Mouse (Mus musculus) midbrain, postnatal 0 days (tissue): ENCODE data around the gene Stk10. TPM values are rescaled to one million over a fixed set of nuclear protein-coding genes. Genes with fewer than 3 reads are reported as not detected.
A peak's percentile ranks its signal among the peaks of the same experiment; 100 is the strongest.

ENCODE experiments used
- ATAC-seq: fragments of 200-750 bp; cut with Nextera tagmentation; 2 replicates; pipeline ENCODE4 v1.8.0; 2017; ENCODE audit warnings: moderate number of reproducible peaks, mild to moderate bottlenecking, moderate TSS enrichment, moderate library complexity; ENCODE audit not compliant: low FRiP score
- DNase-seq: peaks from one replicate; pipeline ENCODE4 v3.0.0-alpha.2; 2015; ENCODE audit warnings: low spot score
- H3K27ac ChIP-seq: fragments of 300-500 bp; sonication (generic); 2 replicates; pipeline ENCODE4 v1.5.1; 2014; ENCODE audit warnings: low read depth, mild to moderate bottlenecking, low read length, mixed read lengths
- H3K27me3 ChIP-seq: fragments of 300-500 bp; sonication (generic); 2 replicates; pipeline ENCODE4 v1.6.1; 2014; ENCODE audit warnings: low read length, control low read depth, mixed read lengths; ENCODE audit not compliant: insufficient read depth
- H3K36me3 ChIP-seq: fragments of 300-500 bp; sonication (generic); 2 replicates; pipeline ENCODE4 v1.6.1; 2014; ENCODE audit warnings: low read length, control low read depth, mixed read lengths; ENCODE audit not compliant: insufficient read depth
- H3K4me1 ChIP-seq: fragments of 300-500 bp; sonication (generic); 2 replicates; pipeline ENCODE4 v1.6.1; 2014; ENCODE audit warnings: mild to moderate bottlenecking, control low read depth, antibody characterized with exemption, low read length, mixed read lengths; ENCODE audit not compliant: insufficient read depth
- H3K4me2 ChIP-seq: fragments of 300-500 bp; sonication (generic); 2 replicates; pipeline ENCODE4 v1.6.1; 2014; ENCODE audit warnings: low read depth, mild to moderate bottlenecking, low read length, mixed read lengths; ENCODE audit not compliant: poor library complexity, severe bottlenecking
- H3K4me3 ChIP-seq: fragments of 300-500 bp; sonication (generic); 2 replicates; pipeline ENCODE4 v1.5.1; 2014; ENCODE audit warnings: low read depth, mild to moderate bottlenecking, low read length, moderate library complexity
- H3K9ac ChIP-seq: fragments of 300-500 bp; sonication (generic); replicated peaks from 2 replicates; pipeline ENCODE4 v1.6.1; 2014; ENCODE audit warnings: mild to moderate bottlenecking, low read length, moderate library complexity, mixed read lengths; ENCODE audit not compliant: poor library complexity, severe bottlenecking
- H3K9me3 ChIP-seq: fragments of 300-500 bp; sonication (generic); 2 replicates; pipeline ENCODE4 v1.6.1; 2016; ENCODE audit warnings: low read length, control low read depth
- CTCF ChIP-seq: IDR thresholded peaks from 2 replicates; pipeline ENCODE4 v1.5.1; 2016; ENCODE audit warnings: antibody characterized with exemption, mild to moderate bottlenecking
- WGBS: fragments of 180-500 bp; shearing (Covaris S2); extraction: QIAGEN DNeasy Blood & Tissue Kit; methylation state at CpG from one replicate; pipeline ENCODE4 v1.1.7; 2014; 5-methylcytosine and 5-hydroxymethylcytosine counted together
- polyA plus RNA-seq: library from polyadenylated mRNA; unstranded; fragments of >200 nt; fragmentation: Nextera tagmentation; extraction: Ambion mirVana; gene quantifications from 2 replicates; pipeline ENCODE4 v1.2.1, GENCODE M21; 2015
- total RNA-seq: library from RNA; depleted of rRNA; stranded (reverse); fragments of >200 nt; gene quantifications from 2 replicates; pipeline ENCODE4 v1.2.3, GENCODE M21; 2014

Gene Stk10
- total and polyA plus RNA-seq, 2 experiments from 2014 or later, result 0.99 to 9.4 TPM

DNA sequence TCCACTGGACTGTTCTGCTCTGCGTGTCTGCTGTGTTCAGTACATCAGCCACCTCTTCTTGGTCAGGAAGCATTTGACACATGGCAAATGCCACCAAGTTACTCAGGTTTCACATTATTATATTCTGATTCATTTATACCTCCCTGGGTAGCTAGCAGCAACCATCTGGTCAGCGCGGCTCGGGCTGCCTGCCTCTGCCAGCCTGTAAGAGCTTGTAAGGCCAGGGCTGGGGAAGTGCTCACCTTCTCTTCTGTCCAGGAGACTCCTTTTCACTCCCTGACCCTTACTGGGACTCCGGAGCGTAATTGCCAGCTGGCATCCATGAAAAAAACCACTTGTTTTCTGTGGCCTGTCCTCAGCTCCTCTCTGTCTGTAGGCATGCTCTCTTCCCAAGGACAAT lies 16.1 kb downstream of the Stk10 start:
- DNase-seq (no peak), ATAC-seq (no peak)
- no peak overlapping the region for H3K4me2 ChIP-seq
- no peak overlapping the region for H3K4me3 ChIP-seq
- H3K9me3 ChIP-seq, result no peaks in the 10 kb centered on the region
- H3K9ac ChIP-seq, result no peak overlapping the region
- H3K27me3 ChIP-seq, result no peaks in the 10 kb centered on the region
- H3K36me3 ChIP-seq, result no peaks in the 10 kb centered on the region
- no peak for TF ChIP-seq CTCF
- H3K4me1 ChIP-seq, result no peaks in the 10 kb centered on the region; the same call in 1 of the 2 replicates
- 57% methylated on average over 6 of the region's 6 CpGs for WGBS
- H3K27ac ChIP-seq, result no peak overlapping the region

DNA sequence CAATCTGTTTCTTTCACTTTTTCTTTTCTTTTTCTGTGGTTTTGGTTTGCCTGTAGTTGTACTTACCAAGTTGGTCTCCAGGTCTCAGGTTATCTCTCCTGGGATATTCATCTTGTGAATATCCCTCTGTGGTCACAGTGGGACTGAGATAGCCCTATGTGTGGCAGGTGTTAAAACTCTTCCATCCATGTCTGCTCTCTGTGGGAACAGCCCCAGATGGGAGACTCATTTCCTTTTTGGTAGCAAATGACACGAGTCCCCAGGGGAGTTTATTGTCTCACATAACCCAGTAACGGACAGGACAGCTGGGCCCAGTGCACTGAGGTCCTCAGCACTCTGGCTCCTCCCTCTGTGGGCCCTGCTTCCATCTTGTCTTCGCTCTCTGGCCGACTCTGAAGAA lies 17.0 kb downstream of the Stk10 start:
- no peak overlapping the region for H3K9ac ChIP-seq

DNA sequence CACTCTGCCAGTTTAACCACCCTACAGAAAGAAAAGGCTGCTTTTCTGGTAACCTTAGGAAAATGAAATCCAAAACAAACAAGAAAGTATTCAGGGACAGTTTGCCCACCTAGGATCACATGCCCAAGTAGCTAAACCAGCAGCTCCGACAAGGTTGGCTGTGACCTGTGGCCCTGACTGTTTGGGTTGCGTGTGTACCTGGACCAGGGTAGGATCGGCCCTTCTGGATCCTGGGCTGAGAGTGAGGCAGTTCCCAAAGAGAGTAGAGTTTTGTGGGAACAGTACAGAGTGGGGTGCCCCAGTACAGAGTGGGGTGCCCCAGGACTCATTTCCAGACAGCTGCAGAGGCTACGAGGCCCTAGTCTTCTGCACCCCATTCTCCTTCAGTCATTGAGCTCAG lies 18.0 kb downstream of the Stk10 start:
- TF ChIP-seq CTCF, result no peak
- no peak overlapping the region for H3K4me2 ChIP-seq
- H3K9ac ChIP-seq, result no peak overlapping the region
- H3K9me3 ChIP-seq, result no peaks in the 10 kb centered on the region
- DNase-seq (no peak), ATAC-seq (no peak)
- no peaks in the 10 kb centered on the region; the same call in 1 of the 2 replicates for H3K4me1 ChIP-seq
- 93% methylated on average over 4 of the region's 4 CpGs for WGBS
- no peaks in the 10 kb centered on the region for H3K36me3 ChIP-seq
- H3K27me3 ChIP-seq, result no peaks in the 10 kb centered on the region
- H3K4me3 ChIP-seq, result no peak overlapping the region
- no peak overlapping the region for H3K27ac ChIP-seq

More for the DNA sequence above, 17.0 kb downstream of the Stk10 start:
- Histone ChIP-seq H3K36me3 (no peaks in the 10 kb centered on the region), H3K27me3 (no peaks in the 10 kb centered on the region), H3K4me2 (no peak overlapping the region), H3K27ac (no peak overlapping the region), H3K9me3 (no peaks in the 10 kb centered on the region), H3K4me1 (no peaks in the 10 kb centered on the region; the same call in 1 of the 2 replicates), H3K4me3 (no peak overlapping the region)
- no peak for DNase-seq
- TF ChIP-seq CTCF, result no peak
- 65% methylated on average over 4 of the region's 4 CpGs for WGBS
- ATAC-seq, result no peak

DNA sequence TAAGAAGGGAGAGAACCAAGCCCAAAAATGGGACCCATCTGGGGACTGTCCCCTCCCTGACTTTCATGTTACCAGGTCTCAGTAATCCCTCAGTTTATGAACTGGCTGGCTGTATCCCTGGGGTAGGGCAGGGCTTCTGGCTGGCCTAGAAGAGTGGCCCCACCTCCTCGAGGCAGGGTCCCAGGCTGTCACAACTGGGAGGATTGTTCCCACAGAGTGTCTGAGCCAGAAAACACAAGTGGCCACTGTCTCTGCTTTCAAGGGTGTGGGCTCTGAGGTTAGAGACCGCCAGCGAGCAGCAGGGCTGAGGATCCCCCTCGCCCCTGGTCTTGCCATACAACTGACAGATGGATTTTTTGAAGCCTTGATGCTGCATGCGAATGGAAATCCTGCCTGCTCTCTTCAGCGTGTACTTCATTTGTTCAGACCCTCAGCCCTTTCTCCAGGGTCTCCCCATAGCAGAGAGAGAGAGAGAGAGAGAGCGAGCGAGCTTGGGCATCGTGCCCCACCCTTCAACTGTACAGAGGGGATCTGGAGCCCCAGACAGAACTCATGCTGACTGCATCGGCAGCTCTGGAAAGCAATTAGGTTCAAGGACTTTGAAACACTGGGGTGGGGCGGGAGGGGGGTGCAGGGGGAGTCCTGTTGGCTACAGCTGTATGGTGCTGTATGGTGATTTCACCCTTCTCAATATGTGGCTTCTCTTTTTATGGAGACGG lies 18.6 kb downstream of the Stk10 start:
- 58% methylated on average over 12 of the region's 12 CpGs for WGBS
- Histone ChIP-seq H3K4me2 (no peak overlapping the region), H3K27ac (no peak overlapping the region), H3K4me1 (no peaks in the 10 kb centered on the region; the same call in 1 of the 2 replicates), H3K9me3 (no peaks in the 10 kb centered on the region), H3K36me3 (no peaks in the 10 kb centered on the region), H3K9ac (no peak overlapping the region), H3K4me3 (no peak overlapping the region), H3K27me3 (no peaks in the 10 kb centered on the region)
- DNase-seq (peak; percentile 75), ATAC-seq (peak; percentile 83)
- no peak for TF ChIP-seq CTCF

DNA sequence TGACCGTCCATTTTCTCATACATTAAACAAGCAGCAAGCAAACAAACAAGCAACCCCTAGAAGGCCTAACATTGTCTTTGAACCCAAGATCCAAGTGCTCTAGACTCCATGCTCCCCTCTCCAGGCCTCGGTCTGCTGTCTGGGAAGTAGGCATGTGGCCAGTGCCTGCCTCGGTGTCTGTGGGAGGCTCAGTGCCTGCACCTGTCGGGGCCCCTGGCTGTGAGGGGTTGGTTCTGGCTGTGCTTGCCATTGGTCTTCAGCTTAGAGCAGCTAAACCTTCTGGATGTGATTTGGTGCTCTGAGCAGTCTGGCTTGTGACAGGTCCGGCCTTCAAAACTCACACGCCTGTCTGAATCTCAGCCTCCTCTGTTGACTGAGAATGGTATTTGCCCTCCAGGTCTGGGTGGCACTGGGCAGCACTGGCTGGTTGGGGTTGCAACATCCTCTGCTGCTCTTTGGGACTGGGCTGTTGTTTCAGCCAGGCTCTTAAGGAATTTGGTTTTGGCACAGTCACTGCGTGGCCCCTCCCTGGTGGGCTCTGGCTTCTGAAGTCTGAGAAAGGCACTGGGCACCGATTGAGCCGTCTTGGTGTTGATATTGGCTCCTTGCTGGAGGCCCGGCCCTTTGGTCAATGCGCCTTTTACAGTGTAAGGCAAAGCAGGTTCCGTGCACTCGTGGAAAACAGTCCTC lies 19.4 kb downstream of the Stk10 start:
- no peak overlapping the region for H3K4me3 ChIP-seq
- ATAC-seq, result peak; percentile 17; the same call in 1 of the 2 replicates
- no peaks in the 10 kb centered on the region for H3K36me3 ChIP-seq
- whole genome bisulfite sequencing, result 66% methylated on average over 13 of the region's 13 CpGs
- no peak for TF ChIP-seq CTCF
- no peaks in the 10 kb centered on the region; the same call in 1 of the 2 replicates for H3K4me1 ChIP-seq
- H3K27ac ChIP-seq, result no peak overlapping the region
- peak; percentile 56 for DNase-seq
- no peak overlapping the region for H3K4me2 ChIP-seq
- no peak overlapping the region for H3K9ac ChIP-seq
- no peaks in the 10 kb centered on the region for H3K9me3 ChIP-seq
- H3K27me3 ChIP-seq, result no peaks in the 10 kb centered on the region
